Mouse (Mus musculus) cerebellum, adult 9-10 months (tissue): Measurements from ENCODE around the gene 2200002J24Rik.
"Not testable (repeated sequence)": the region's sequence is repeated elsewhere in the genome, so short reads cannot be mapped to it uniquely, and the experiment has no call there.

Experiments used
- DNase-seq: peaks from one replicate; pipeline ENCODE4 v3.0.0; 2022

2200002J24Rik gene

GRCm38 (mm10) chr7:30729396-30730063, 30.8 kb downstream of the 2200002J24Rik start, which contains the start of gene Tmem147:
Gene Tmem147 (minus strand): TSS chr7:30729540.
- peak; percentile 95 for DNase-seq

GRCm38 (mm10) chr7:30730064-30730722, 31.5 kb downstream of the 2200002J24Rik start:
- peak; percentile 55 for DNase-seq

- no peak for DNase-seq
Observed at GRCm38 (mm10) chr7:30736211-30736610, 37.5 kb downstream of the 2200002J24Rik start.

GRCm38 (mm10) chr7:30742570-30742969, 43.8 kb downstream of the 2200002J24Rik start:
- not testable (repeated sequence) for DNase-seq

GRCm38 (mm10) chr7:30743617-30744016, 44.9 kb downstream of the 2200002J24Rik start, which contains the start of gene Gapdhs:
Gene Gapdhs (minus strand): TSS chr7:30743681.
- not testable (repeated sequence) for DNase-seq

- DNase-seq = no peak
Observed at GRCm38 (mm10) chr7:30744022-30744598, 45.4 kb downstream of the 2200002J24Rik start.

- no peak for DNase-seq
Observed at GRCm38 (mm10) chr7:30747525-30748204, 48.9 kb downstream of the 2200002J24Rik start.
